Mouse (Mus musculus): ENCODE measurements around the gene Rgl1. TPM values are rescaled to one million over a fixed set of nuclear protein-coding genes. Genes with fewer than 3 reads are reported as not detected.

Gene Rgl1
- polyA plus RNA-seq, 1 experiment from 2014 or later = 32.7 TPM

GRCm38 (mm10) chr1:152617745-152618342 lies 148.3 kb downstream of the Rgl1 start:
- Histone ChIP-seq H3K27ac (replicated peaks; ENCODE audit: low read depth, low read length) (no peak overlapping the region), H3K27me3 (ENCODE audit: control insufficient read depth, insufficient read depth, low read length) (no peaks in the 10 kb centered on the region), H3K9me3 (ENCODE audit: control insufficient read depth, low read length) (no peaks in the 10 kb centered on the region), H3K4me1 (ENCODE audit: control insufficient read depth, insufficient read depth, low read length) (peaks cover 3% of the 10 kb centered on the region), H3K9ac (ENCODE audit: low read length) (no peak overlapping the region), H3K4me2 (ENCODE audit: low read depth, severe bottlenecking) (no peak overlapping the region), H3K4me3 (ENCODE audit: low read depth, low read length) (no peak overlapping the region), H3K36me3 (ENCODE audit: control insufficient read depth, insufficient read depth, low read length) (peaks cover 2% of the 10 kb centered on the region; the same call in 1 of the 2 replicates)
- ATAC-seq (ENCODE audit: insufficient number of reproducible peaks, low FRiP score, low TSS enrichment, low read depth) = no peak
- DNase-seq (ENCODE audit: low spot score) = no peak
- WGBS = 83% methylated on average over 10 of the region's 10 CpGs

- Histone ChIP-seq H3K4me1 (ENCODE audit: control insufficient read depth, insufficient read depth, low read length) (no peaks in the 10 kb centered on the region), H3K9me3 (ENCODE audit: control insufficient read depth, low read length) (no peaks in the 10 kb centered on the region), H3K36me3 (ENCODE audit: control insufficient read depth, insufficient read depth, low read length) (peaks cover 2% of the 10 kb centered on the region; the same call in 1 of the 2 replicates), H3K4me3 (ENCODE audit: low read depth, low read length) (no peak overlapping the region), H3K9ac (ENCODE audit: low read length) (no peak overlapping the region), H3K27me3 (ENCODE audit: control insufficient read depth, insufficient read depth, low read length) (no peaks in the 10 kb centered on the region), H3K27ac (replicated peaks; ENCODE audit: low read depth, low read length) (no peak overlapping the region), H3K4me2 (ENCODE audit: low read depth, severe bottlenecking) (no peak overlapping the region)
- no peak for ATAC-seq (ENCODE audit: insufficient number of reproducible peaks, low FRiP score, low TSS enrichment, low read depth)
- DNase-seq (ENCODE audit: low spot score) = no peak
These were observed 149.4 kb downstream of the Rgl1 start for GRCm38 (mm10) chr1:152616777-152617057.

- Histone ChIP-seq H3K9ac (ENCODE audit: low read length) (no peak overlapping the region), H3K9me3 (ENCODE audit: control insufficient read depth, low read length) (no peaks in the 10 kb centered on the region), H3K4me2 (ENCODE audit: low read depth, severe bottlenecking) (no peak overlapping the region), H3K36me3 (ENCODE audit: control insufficient read depth, insufficient read depth, low read length) (peaks cover 2% of the 10 kb centered on the region; the same call in 1 of the 2 replicates), H3K27ac (replicated peaks; ENCODE audit: low read depth, low read length) (no peak overlapping the region), H3K4me3 (ENCODE audit: low read depth, low read length) (no peak overlapping the region), H3K4me1 (ENCODE audit: control insufficient read depth, insufficient read depth, low read length) (no peaks in the 10 kb centered on the region), H3K27me3 (ENCODE audit: control insufficient read depth, insufficient read depth, low read length) (no peaks in the 10 kb centered on the region)
- DNase-seq (ENCODE audit: low spot score) (no peak), ATAC-seq (ENCODE audit: insufficient number of reproducible peaks, low FRiP score, low TSS enrichment, low read depth) (no peak)
- 82% methylated on average over 10 of the region's 10 CpGs for WGBS
These were observed 150.0 kb downstream of the Rgl1 start for GRCm38 (mm10) chr1:152615987-152616776.

- Histone ChIP-seq H3K4me1 (ENCODE audit: control insufficient read depth, insufficient read depth, low read length) (no peaks in the 10 kb centered on the region), H3K9me3 (ENCODE audit: control insufficient read depth, low read length) (no peaks in the 10 kb centered on the region), H3K27me3 (ENCODE audit: control insufficient read depth, insufficient read depth, low read length) (no peaks in the 10 kb centered on the region), H3K9ac (ENCODE audit: low read length) (no peak overlapping the region), H3K4me3 (ENCODE audit: low read depth, low read length) (no peak overlapping the region), H3K27ac (replicated peaks; ENCODE audit: low read depth, low read length) (no peak overlapping the region), H3K36me3 (ENCODE audit: control insufficient read depth, insufficient read depth, low read length) (peaks cover 2% of the 10 kb centered on the region; the same call in 1 of the 2 replicates), H3K4me2 (ENCODE audit: low read depth, severe bottlenecking) (no peak overlapping the region)
- DNase-seq (ENCODE audit: low spot score) (no peak), ATAC-seq (ENCODE audit: insufficient number of reproducible peaks, low FRiP score, low TSS enrichment, low read depth) (no peak)
- 72% methylated on average over 7 of the region's 7 CpGs for WGBS
These were observed 151.3 kb downstream of the Rgl1 start for GRCm38 (mm10) chr1:152614743-152615380.

- DNase-seq (ENCODE audit: low spot score) (no peak), ATAC-seq (ENCODE audit: insufficient number of reproducible peaks, low FRiP score, low TSS enrichment, low read depth) (no peak)
- Histone ChIP-seq H3K4me1 (ENCODE audit: control insufficient read depth, insufficient read depth, low read length) (no peaks in the 10 kb centered on the region), H3K9me3 (ENCODE audit: control insufficient read depth, low read length) (no peaks in the 10 kb centered on the region), H3K27me3 (ENCODE audit: control insufficient read depth, insufficient read depth, low read length) (no peaks in the 10 kb centered on the region), H3K27ac (replicated peaks; ENCODE audit: low read depth, low read length) (no peak overlapping the region), H3K36me3 (ENCODE audit: control insufficient read depth, insufficient read depth, low read length) (no peaks in the 10 kb centered on the region), H3K4me2 (ENCODE audit: low read depth, severe bottlenecking) (no peak overlapping the region), H3K9ac (ENCODE audit: low read length) (no peak overlapping the region), H3K4me3 (ENCODE audit: low read depth, low read length) (no peak overlapping the region)
- WGBS = 91% methylated on average over 16 of the region's 16 CpGs
These were observed 152.8 kb downstream of the Rgl1 start for GRCm38 (mm10) chr1:152613158-152613857.

- WGBS = 88% methylated on average over 12 of the region's 12 CpGs
- Histone ChIP-seq H3K27ac (replicated peaks; ENCODE audit: low read depth, low read length) (no peak overlapping the region), H3K9ac (ENCODE audit: low read length) (no peak overlapping the region), H3K36me3 (ENCODE audit: control insufficient read depth, insufficient read depth, low read length) (no peaks in the 10 kb centered on the region), H3K27me3 (ENCODE audit: control insufficient read depth, insufficient read depth, low read length) (no peaks in the 10 kb centered on the region), H3K9me3 (ENCODE audit: control insufficient read depth, low read length) (no peaks in the 10 kb centered on the region), H3K4me2 (ENCODE audit: low read depth, severe bottlenecking) (no peak overlapping the region), H3K4me1 (ENCODE audit: control insufficient read depth, insufficient read depth, low read length) (no peaks in the 10 kb centered on the region), H3K4me3 (ENCODE audit: low read depth, low read length) (no peak overlapping the region)
- DNase-seq (ENCODE audit: low spot score) (no peak), ATAC-seq (ENCODE audit: insufficient number of reproducible peaks, low FRiP score, low TSS enrichment, low read depth) (no peak)
These were observed 153.5 kb downstream of the Rgl1 start for GRCm38 (mm10) chr1:152612535-152613157.

GRCm38 (mm10) chr1:152609547-152609946 lies 156.6 kb downstream of the Rgl1 start:
- Histone ChIP-seq H3K4me1 (ENCODE audit: control insufficient read depth, insufficient read depth, low read length) (no peaks in the 10 kb centered on the region), H3K27ac (replicated peaks; ENCODE audit: low read depth, low read length) (no peak overlapping the region), H3K9ac (ENCODE audit: low read length) (no peak overlapping the region), H3K4me2 (ENCODE audit: low read depth, severe bottlenecking) (no peak overlapping the region), H3K9me3 (ENCODE audit: control insufficient read depth, low read length) (no peaks in the 10 kb centered on the region), H3K27me3 (ENCODE audit: control insufficient read depth, insufficient read depth, low read length) (no peaks in the 10 kb centered on the region), H3K4me3 (ENCODE audit: low read depth, low read length) (no peak overlapping the region), H3K36me3 (ENCODE audit: control insufficient read depth, insufficient read depth, low read length) (no peaks in the 10 kb centered on the region)
- ATAC-seq (ENCODE audit: insufficient number of reproducible peaks, low FRiP score, low TSS enrichment, low read depth) (no peak), DNase-seq (ENCODE audit: low spot score) (no peak)
- 78% methylated on average over 10 of the region's 10 CpGs for WGBS

- no peak for DNase-seq (ENCODE audit: low spot score)
- no peak overlapping the region for H3K4me2 ChIP-seq (ENCODE audit: low read depth, severe bottlenecking)
- no peak overlapping the region for H3K9ac ChIP-seq (ENCODE audit: low read length)
- ATAC-seq (ENCODE audit: insufficient number of reproducible peaks, low FRiP score, low TSS enrichment, low read depth) = no peak
- no peak overlapping the region for H3K4me3 ChIP-seq (ENCODE audit: low read depth, low read length)
- no peaks in the 10 kb centered on the region for H3K27me3 ChIP-seq (ENCODE audit: control insufficient read depth, insufficient read depth, low read length)
- WGBS = 81% methylated on average over 7 of the region's 7 CpGs
- no peaks in the 10 kb centered on the region for H3K36me3 ChIP-seq (ENCODE audit: control insufficient read depth, insufficient read depth, low read length)
- no peaks in the 10 kb centered on the region for H3K4me1 ChIP-seq (ENCODE audit: control insufficient read depth, insufficient read depth, low read length)
- no peaks in the 10 kb centered on the region for H3K9me3 ChIP-seq (ENCODE audit: control insufficient read depth, low read length)
- H3K27ac ChIP-seq (replicated peaks; ENCODE audit: low read depth, low read length) = no peak overlapping the region
These were observed 157.1 kb downstream of the Rgl1 start for GRCm38 (mm10) chr1:152609006-152609405.
